Mouse (Mus musculus) heart, embryonic 11.5 days (tissue): Measurements from ENCODE around the gene Scaf11. TPM values are rescaled to one million over a fixed set of nuclear protein-coding genes. Genes with fewer than 3 reads are reported as not detected.
"Not testable (repeated sequence)": the region's sequence is repeated elsewhere in the genome, so short reads cannot be mapped to it uniquely, and the experiment has no call there.

Experiments
- ATAC-seq: fragments of 200-750 bp; cut with Nextera tagmentation; replicated peaks from 2 replicates; pipeline ENCODE4 v1.8.0; 2017; ENCODE audit warnings: moderate library complexity; ENCODE audit not compliant: insufficient number of reproducible peaks, low FRiP score, low TSS enrichment
- H3K27ac ChIP-seq: fragments of 300-500 bp; sonication (generic); 2 replicates; pipeline ENCODE4 v1.5.1; 2014; ENCODE audit warnings: mild to moderate bottlenecking, low read depth, low read length
- H3K27me3 ChIP-seq: fragments of 300-500 bp; sonication (generic); 2 replicates; pipeline ENCODE4 v1.6.1; 2014; ENCODE audit warnings: mild to moderate bottlenecking, low read length, mixed read lengths; ENCODE audit not compliant: control insufficient read depth, insufficient read depth
- H3K36me3 ChIP-seq: fragments of 300-500 bp; sonication (generic); 2 replicates; pipeline ENCODE4 v1.6.1; 2014; ENCODE audit warnings: mild to moderate bottlenecking, low read length, moderate library complexity, mixed read lengths; ENCODE audit not compliant: control insufficient read depth, insufficient read depth
- H3K4me1 ChIP-seq: fragments of 300-500 bp; sonication (generic); 2 replicates; pipeline ENCODE4 v1.6.1; 2014; ENCODE audit warnings: low read length; ENCODE audit not compliant: control insufficient read depth, insufficient read depth
- H3K4me2 ChIP-seq: fragments of 300-500 bp; sonication (generic); 2 replicates; pipeline ENCODE4 v1.6.1; 2014; ENCODE audit warnings: mild to moderate bottlenecking, moderate library complexity
- H3K4me3 ChIP-seq: fragments of 300-500 bp; sonication (generic); 2 replicates; pipeline ENCODE4 v1.5.1; 2014; ENCODE audit warnings: low read depth, low read length
- H3K9ac ChIP-seq: fragments of 300-500 bp; sonication (generic); 2 replicates; pipeline ENCODE4 v1.6.1; 2014; ENCODE audit warnings: mild to moderate bottlenecking, low read depth, low read length, moderate library complexity
- H3K9me3 ChIP-seq: fragments of 300-500 bp; sonication (generic); replicated peaks from 2 replicates; pipeline ENCODE4 v1.6.1; 2016; ENCODE audit warnings: low read length; ENCODE audit not compliant: control insufficient read depth
- WGBS: fragments of 180-500 bp; shearing (Covaris S2); extraction: QIAGEN DNeasy Blood & Tissue Kit; methylation state at CpG from one replicate; pipeline ENCODE4 v1.1.7; 2014; ENCODE audit not compliant: insufficient replicate concordance; 5-methylcytosine and 5-hydroxymethylcytosine counted together
- polyA plus RNA-seq: library from polyadenylated mRNA; unstranded; fragments of >200 nt; fragmentation: Nextera tagmentation; extraction: Ambion mirVana; gene quantifications from 2 replicates; pipeline ENCODE4 v1.2.1, GENCODE M21; 2014

The Scaf11 gene
- polyA plus RNA-seq, result 77.3 and 79.4 TPM in 2 replicates

- no peaks in the 10 kb centered on the region; the same call in 1 of the 2 replicates for H3K36me3 ChIP-seq
- peak within 1 kb of the TSS; percentile 98 for H3K9ac ChIP-seq
- WGBS, result under 1% methylated on average over 69 of the region's 96 CpGs
- peak within 1 kb of the TSS; percentile 99 for H3K27ac ChIP-seq
- peak within 1 kb of the TSS; percentile 78 for H3K4me2 ChIP-seq
- ATAC-seq, result peak; percentile 94
- H3K4me3 ChIP-seq, result peak within 1 kb of the TSS; percentile 93
- no peaks in the 10 kb centered on the region for H3K9me3 ChIP-seq
- no peaks in the 10 kb centered on the region for H3K27me3 ChIP-seq
- peaks cover 14% of the 10 kb centered on the region for H3K4me1 ChIP-seq
Observed at GRCm38 (mm10) chr15:96460730-96461540, at the start of gene Scaf11. Scaf11 (minus strand) TSS chr15:96460843.

GRCm38 (mm10) chr15:96507097-96507840 is 46.6 kb upstream of the Scaf11 start:
- WGBS, result 38% methylated on average over 18 of the region's 18 CpGs
- Histone ChIP-seq H3K27ac (no peak overlapping the region), H3K27me3 (no peaks in the 10 kb centered on the region), H3K4me1 (no peaks in the 10 kb centered on the region), H3K4me3 (peak overlapping the region; percentile 6; the same call in 1 of the 2 replicates), H3K4me2 (peak overlapping the region; percentile 52), H3K36me3 (no peaks in the 10 kb centered on the region), H3K9me3 (peaks cover 10% of the 10 kb centered on the region), H3K9ac (peak overlapping the region; percentile 58)
- no peak for ATAC-seq

- no peak for ATAC-seq
- H3K27me3 ChIP-seq, result no peaks in the 10 kb centered on the region
- no peaks in the 10 kb centered on the region for H3K4me1 ChIP-seq
- H3K4me2 ChIP-seq, result no peak overlapping the region
- WGBS, result 83% methylated on average over 7 of the region's 7 CpGs
- H3K4me3 ChIP-seq, result no peak overlapping the region
- no peaks in the 10 kb centered on the region for H3K36me3 ChIP-seq
- no peak overlapping the region for H3K27ac ChIP-seq
- 0 out of 2 replicates have a peak, but pooled peaks cover 1% of the 10 kb centered on the region for H3K9me3 ChIP-seq
- H3K9ac ChIP-seq, result no peak overlapping the region
Observed at GRCm38 (mm10) chr15:96497646-96498045, 37.0 kb upstream of the Scaf11 start.

GRCm38 (mm10) chr15:96494279-96494678 is 33.6 kb upstream of the Scaf11 start:
- no peaks in the 10 kb centered on the region for H3K27me3 ChIP-seq
- WGBS, result 76% methylated on average over 6 of the region's 6 CpGs
- H3K4me1 ChIP-seq, result peaks cover 5% of the 10 kb centered on the region; the same call in 1 of the 2 replicates
- no peak overlapping the region for H3K4me2 ChIP-seq
- ATAC-seq, result no peak
- no peaks in the 10 kb centered on the region for H3K36me3 ChIP-seq
- H3K4me3 ChIP-seq, result no peak overlapping the region
- H3K27ac ChIP-seq, result no peak overlapping the region
- H3K9ac ChIP-seq, result no peak overlapping the region
- no peaks in the 10 kb centered on the region for H3K9me3 ChIP-seq

GRCm38 (mm10) chr15:96493573-96493972 is 32.9 kb upstream of the Scaf11 start:
- Histone ChIP-seq H3K4me2 (no peak overlapping the region), H3K27ac (no peak overlapping the region), H3K4me1 (peaks cover 5% of the 10 kb centered on the region; the same call in 1 of the 2 replicates), H3K36me3 (no peaks in the 10 kb centered on the region), H3K4me3 (no peak overlapping the region), H3K27me3 (no peaks in the 10 kb centered on the region), H3K9ac (no peak overlapping the region), H3K9me3 (no peaks in the 10 kb centered on the region)
- ATAC-seq, result no peak
- WGBS, result 61% methylated on average over 5 of the region's 5 CpGs

- H3K4me2 ChIP-seq, H3K4me1 ChIP-seq, H3K27ac ChIP-seq, H3K9ac ChIP-seq, H3K27me3 ChIP-seq, H3K4me3 ChIP-seq, H3K36me3 ChIP-seq, H3K9me3 ChIP-seq, ATAC-seq: not testable (repeated sequence)
- 86% methylated on average over 4 of the region's 4 CpGs for WGBS
Observed at GRCm38 (mm10) chr15:96492919-96493318, 32.3 kb upstream of the Scaf11 start.

- Histone ChIP-seq H3K27me3 (no peaks in the 10 kb centered on the region), H3K4me3 (no peak overlapping the region), H3K27ac (peak overlapping the region; percentile 29; the same call in 1 of the 2 replicates), H3K4me1 (peaks cover 5% of the 10 kb centered on the region; the same call in 1 of the 2 replicates), H3K9me3 (no peaks in the 10 kb centered on the region), H3K4me2 (no peak overlapping the region), H3K9ac (no peak overlapping the region), H3K36me3 (no peaks in the 10 kb centered on the region)
- no peak for ATAC-seq
- 44% methylated on average over 13 of the region's 13 CpGs for WGBS
Observed at GRCm38 (mm10) chr15:96491861-96492641, 31.4 kb upstream of the Scaf11 start.

- ATAC-seq, result no peak
- peak overlapping the region; percentile 29; the same call in 1 of the 2 replicates for H3K27ac ChIP-seq
- peaks cover 5% of the 10 kb centered on the region; the same call in 1 of the 2 replicates for H3K4me1 ChIP-seq
- no peaks in the 10 kb centered on the region for H3K36me3 ChIP-seq
- WGBS, result 23% methylated on average over 3 of the region's 3 CpGs
- H3K4me3 ChIP-seq, result no peak overlapping the region
- H3K9me3 ChIP-seq, result no peaks in the 10 kb centered on the region
- H3K9ac ChIP-seq, result no peak overlapping the region
- no peak overlapping the region; the same call in 1 of the 2 replicates for H3K4me2 ChIP-seq
- H3K27me3 ChIP-seq, result no peaks in the 10 kb centered on the region
Observed at GRCm38 (mm10) chr15:96491421-96491820, 30.8 kb upstream of the Scaf11 start.
